Mouse (Mus musculus) CD4-positive, CD25-positive, alpha-beta regulatory T cell (primary cell): ENCODE results near the gene Abl1. TPM values are rescaled to one million over a fixed set of nuclear protein-coding genes. Genes with fewer than 3 reads are reported as not detected.

Source experiments
- polyA plus RNA-seq: library from polyadenylated mRNA; unstranded; fragments of 100-300 nt; shearing (Covaris generic); gene quantifications from one replicate; pipeline ENCODE4 v1.2.1, GENCODE M21; 2017

Abl1 gene
- 19.7 TPM for polyA plus RNA-seq

GRCm38 (mm10) chr2:31688074-31688925, at the start of gene Abl1:
Gene Abl1, plus strand, starts transcription at chr2:31688376.

GRCm38 (mm10) chr2:31639901-31640608, 48.1 kb upstream of the Abl1 start, which contains the start of gene Prdm12:
Gene Prdm12, plus strand, starts transcription at chr2:31640037.

GRCm38 (mm10) chr2:31670551-31671035, 17.6 kb upstream of the Abl1 start, which contains the start of gene Exosc2:
Gene Exosc2, plus strand, starts transcription at chr2:31670715.

GRCm38 (mm10) chr2:31810444-31810843, 122.3 kb downstream of the Abl1 start, which contains the start of gene Qrfp:
Gene Qrfp, minus strand, starts transcription at chr2:31810580.

GRCm38 (mm10) chr2:31845896-31846691, 157.9 kb downstream of the Abl1 start, which contains the start of gene Fibcd1:
Gene Fibcd1, minus strand, starts transcription at chr2:31846005.

Other genes with a start within 250 kb of the Abl1 start
- gene Ass1, start 218.2 kb upstream of the Abl1 start, polyA plus RNA-seq: 117 TPM
- 30.4 TPM for gene Fubp3, start 115.7 kb upstream of the Abl1 start, polyA plus RNA-seq
- gene Prdm12, start 48.3 kb upstream of the Abl1 start, polyA plus RNA-seq: not detected
- 41.4 TPM for gene Exosc2, start 17.7 kb upstream of the Abl1 start, polyA plus RNA-seq
- gene Qrfp, start 122.2 kb downstream of the Abl1 start, polyA plus RNA-seq: 0.18 TPM
- 1.1 TPM for gene Fibcd1, start 157.6 kb downstream of the Abl1 start, polyA plus RNA-seq
- gene Lamc3, start 198.9 kb downstream of the Abl1 start, polyA plus RNA-seq: 0.04 TPM